Mouse (Mus musculus): ENCODE measurements around the gene Stk40.

- TF ChIP-seq CTCF (IDR thresholded peaks at IDR 0.05; ENCODE audit: low read depth, low read length): no peak
- no peak for TF ChIP-seq POLR2A (IDR thresholded peaks at IDR 0.05; ENCODE audit: insufficient read depth, low read length)
Observed at GRCm38 (mm10) chr4:126102061-126102841, 1.5 kb upstream of the Stk40 start.

Measured in ES-Bruce4 (cell line).